Comparison of ENCODE assay signal across 8 mouse cellular contexts in the genomic region with DNA sequence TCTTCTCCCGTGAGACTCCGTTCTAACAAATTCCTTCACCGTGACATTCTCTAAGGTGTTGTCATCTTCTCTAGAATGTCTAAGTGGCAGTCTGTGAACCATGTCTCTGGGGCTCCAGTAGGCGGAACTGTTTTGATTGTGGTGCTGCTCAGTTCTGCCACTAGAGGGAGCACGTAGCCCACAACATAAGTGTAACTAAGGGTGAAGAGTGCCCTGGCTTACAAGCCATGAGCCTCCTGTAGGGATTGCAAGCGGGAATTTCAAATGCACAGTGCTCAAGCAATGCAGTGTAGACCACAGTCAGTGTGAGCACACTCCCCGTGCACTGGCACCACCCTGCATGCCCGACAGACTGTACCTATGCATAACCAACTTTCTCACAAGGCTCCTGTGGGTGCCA. TPM values are rescaled to one million over a fixed set of nuclear protein-coding genes. Genes with fewer than 3 reads are reported as not detected.
A peak's percentile ranks its signal among the peaks of the same experiment; 100 is the strongest.
DNase-seq lines count a peak whose midpoint lies in the region; ATAC-seq and TF ChIP-seq lines count a peak whose summit lies in the region.

No protein-coding gene starts in this region.

- H3K9ac ChIP-seq in lung, postnatal 0 days (replicated peaks; ENCODE audit: low read depth), result no peak overlapping the region

- no peaks in the 10 kb centered on the region for H3K9me3 ChIP-seq in hindbrain, embryonic 10.5 days
- no peaks in the 10 kb centered on the region for H3K9me3 ChIP-seq in lung, postnatal 0 days (ENCODE audit: low read length)

- H3K4me3 ChIP-seq in cerebellum, adult 2 months (replicated peaks; ENCODE audit: insufficient read depth, low read depth, low read length), result no peak overlapping the region
- H3K4me3 ChIP-seq in hindbrain, embryonic 10.5 days, result no peak overlapping the region
- H3K4me3 ChIP-seq in lung, postnatal 0 days (ENCODE audit: low read depth, low read length), result no peak overlapping the region

- 5% methylated on average over 8 of the region's 8 CpGs for WGBS in cerebellum, adult 2 months
- WGBS in hindbrain, embryonic 10.5 days, result 11% methylated on average over 8 of the region's 8 CpGs
- 2% methylated on average over 8 of the region's 8 CpGs for WGBS in lung, postnatal 0 days

- peak; percentile 96 for TF ChIP-seq CTCF in cerebellum, adult 2 months (IDR thresholded peaks at IDR 0.05; ENCODE audit: borderline replicate concordance, insufficient read depth, low read depth, low read length)
- TF ChIP-seq CTCF in lung, postnatal 0 days (IDR thresholded peaks at IDR 0.05), result peak; percentile 99

- peak; percentile 81 for DNase-seq in Muller cell, postnatal 12 days (ENCODE audit: inconsistent ontology term)
- peak; percentile 76 to 83 for DNase-seq in cerebellum, adult 2 months
- DNase-seq in forelimb bud, embryonic 11.5 days (ENCODE audit: low read depth, low spot score), result peak; percentile 84
- peak; percentile 87 for DNase-seq in hindbrain, embryonic 10.5 days (ENCODE audit: low spot score)
- DNase-seq in layer of hippocampus, adult 8-10 months (ENCODE audit: low spot score in 2 of 2), result peak; percentile 75 to 87
- peak; percentile 94 for DNase-seq in lung, postnatal 0 days (ENCODE audit: low spot score)
- DNase-seq in ovary, postnatal 10 days (ENCODE audit: low spot score), result peak; percentile 39
- peak; percentile 57 to 76 for DNase-seq in thymus, postnatal 10 days (ENCODE audit: low spot score in 2 of 2)

- H3K27ac ChIP-seq in cerebellum, adult 2 months (ENCODE audit: insufficient read depth, low read length), result no peak overlapping the region
- H3K27ac ChIP-seq in hindbrain, embryonic 10.5 days, result peak overlapping the region; percentile 50
- H3K27ac ChIP-seq in lung, postnatal 0 days (ENCODE audit: low read length), result no peak overlapping the region

- H3K4me1 ChIP-seq in cerebellum, adult 2 months (ENCODE audit: control insufficient read depth, insufficient read depth, low read length), result no peaks in the 10 kb centered on the region
- peaks cover 19% of the 10 kb centered on the region for H3K4me1 ChIP-seq in hindbrain, embryonic 10.5 days (replicated peaks)
- no peaks in the 10 kb centered on the region for H3K4me1 ChIP-seq in lung, postnatal 0 days (ENCODE audit: insufficient read depth, low read depth, low read length)

- no peaks in the 10 kb centered on the region for H3K27me3 ChIP-seq in cerebellum, adult 2 months (ENCODE audit: control insufficient read depth, insufficient read depth, low read length)
- H3K27me3 ChIP-seq in hindbrain, embryonic 10.5 days (ENCODE audit: insufficient read depth, poor library complexity, severe bottlenecking), result no peaks in the 10 kb centered on the region
- H3K27me3 ChIP-seq in lung, postnatal 0 days (replicated peaks; ENCODE audit: insufficient read depth, low read length), result no peaks in the 10 kb centered on the region

- no peaks in the 10 kb centered on the region for H3K36me3 ChIP-seq in hindbrain, embryonic 10.5 days
- no peaks in the 10 kb centered on the region for H3K36me3 ChIP-seq in lung, postnatal 0 days (ENCODE audit: insufficient read depth, low read length)

- no peak for TF ChIP-seq EP300 in lung, postnatal 0 days (IDR thresholded peaks at IDR 0.05)

- TF ChIP-seq POLR2A in cerebellum, adult 2 months (IDR thresholded peaks at IDR 0.05; ENCODE audit: borderline replicate concordance, insufficient read depth, low read length), result no peak

- peak; percentile 87 for ATAC-seq in lung, postnatal 0 days

- H3K4me2 ChIP-seq in lung, postnatal 0 days (replicated peaks; ENCODE audit: low read depth, low read length), result no peak overlapping the region

RNA-seq across cellular contexts. Expression of a gene that starts 43.2 kb away (rescaled TPM):
- 48.9 and 50.0 TPM in 2 replicates for polyA plus RNA-seq in cerebellum, adult 2 months (2012; rRNA removed)
- polyA plus RNA-seq in hindbrain, embryonic 10.5 days (2016; fragmentation: Nextera tagmentation; extraction: Ambion mirVana), result 18.5 and 22.2 TPM in 2 replicates
- 10 to 100 TPM; 31.3 to 41.3 (median 34.3) TPM for total RNA-seq in layer of hippocampus, adult 8-10 months (2022)
- 24.9 and 28.1 TPM in 2 replicates for polyA plus RNA-seq in lung, postnatal 0 days (2015; fragmentation: Nextera tagmentation; extraction: Ambion mirVana)

Comparison
In these comparisons a context has a peak if more than half of its experiments do, and no peak if none do; other contexts are left out.
1. DNase-seq: peak in every context shown above with its lines; median percentile 94 in lung, postnatal 0 days; 87 in hindbrain, embryonic 10.5 days; 84 in forelimb bud, embryonic 11.5 days; 81 in Muller cell, postnatal 12 days; 81 in layer of hippocampus, adult 8-10 months; 80 in cerebellum, adult 2 months; 66 in thymus, postnatal 10 days; 39 in ovary, postnatal 10 days.